Mouse (Mus musculus) midbrain, embryonic 10.5 days (tissue): ENCODE results near the gene Apobec2. TPM values are rescaled to one million over a fixed set of nuclear protein-coding genes. Genes with fewer than 3 reads are reported as not detected.

Experiments
- DNase-seq: peaks from one replicate; pipeline ENCODE4 v3.0.0-alpha.2; 2017; ENCODE audit warnings: low spot score
- H3K27ac ChIP-seq: fragments of 300-500 bp; sonication (generic); replicated peaks from 2 replicates; pipeline ENCODE4 v1.5.1; 2016; ENCODE audit warnings: mild to moderate bottlenecking
- H3K27me3 ChIP-seq: fragments of 300-500 bp; sonication (generic); 2 replicates; pipeline ENCODE4 v1.6.1; 2016; ENCODE audit warnings: low read depth, mild to moderate bottlenecking; ENCODE audit not compliant: poor library complexity, severe bottlenecking
- H3K36me3 ChIP-seq: fragments of 300-500 bp; sonication (generic); 2 replicates; pipeline ENCODE4 v1.6.1; 2016; ENCODE audit warnings: mild to moderate bottlenecking, moderate library complexity
- H3K4me1 ChIP-seq: fragments of 300-500 bp; sonication (generic); 2 replicates; pipeline ENCODE4 v1.6.1; 2016
- H3K4me3 ChIP-seq: fragments of 300-500 bp; sonication (generic); 2 replicates; pipeline ENCODE4 v1.5.1; 2016; ENCODE audit warnings: mild to moderate bottlenecking, moderate library complexity
- H3K9me3 ChIP-seq: fragments of 300-500 bp; sonication (generic); replicated peaks from 2 replicates; pipeline ENCODE4 v1.6.1; 2016; ENCODE audit warnings: mild to moderate bottlenecking
- WGBS: fragments of 180-500 bp; shearing (Covaris S2); methylation state at CpG from one replicate; pipeline ENCODE4 v1.1.7; 2016; 5-methylcytosine and 5-hydroxymethylcytosine counted together
- polyA plus RNA-seq: library from polyadenylated mRNA; unstranded; fragments of >200 nt; fragmentation: Nextera tagmentation; extraction: Ambion mirVana; gene quantifications from 2 replicates; pipeline ENCODE4 v1.2.1, GENCODE M21; 2016

Apobec2 gene
- polyA plus RNA-seq, 1 experiment from 2014 or later, result 1.1 TPM

DNA sequence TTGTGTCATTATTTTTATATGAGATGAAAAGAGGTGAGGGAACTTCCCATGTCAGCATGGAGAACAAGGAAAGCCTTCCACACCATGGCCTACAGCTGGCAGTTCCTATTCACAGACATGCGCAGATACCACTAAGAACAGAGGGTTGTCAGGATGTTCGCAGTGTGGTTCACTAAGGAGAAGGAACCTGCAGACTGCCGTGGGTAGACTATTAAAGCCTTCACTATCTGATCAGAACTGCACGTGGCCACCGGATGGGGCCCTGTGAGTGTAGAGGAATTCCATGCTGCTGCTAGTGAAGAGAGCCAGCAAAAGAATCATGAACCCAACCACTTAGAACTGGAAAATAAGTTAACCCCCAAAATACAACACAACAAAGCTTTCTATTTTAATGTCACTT, 43.3 kb downstream of the Apobec2 start:
- H3K27ac ChIP-seq, result no peak overlapping the region
- no peak for DNase-seq
- peaks cover 88% of the 10 kb centered on the region for H3K36me3 ChIP-seq
- no peak overlapping the region for H3K4me3 ChIP-seq
- H3K27me3 ChIP-seq, result no peaks in the 10 kb centered on the region
- H3K4me1 ChIP-seq, result no peaks in the 10 kb centered on the region
- 97% methylated on average over 5 of the region's 5 CpGs for WGBS
- no peaks in the 10 kb centered on the region for H3K9me3 ChIP-seq

DNA sequence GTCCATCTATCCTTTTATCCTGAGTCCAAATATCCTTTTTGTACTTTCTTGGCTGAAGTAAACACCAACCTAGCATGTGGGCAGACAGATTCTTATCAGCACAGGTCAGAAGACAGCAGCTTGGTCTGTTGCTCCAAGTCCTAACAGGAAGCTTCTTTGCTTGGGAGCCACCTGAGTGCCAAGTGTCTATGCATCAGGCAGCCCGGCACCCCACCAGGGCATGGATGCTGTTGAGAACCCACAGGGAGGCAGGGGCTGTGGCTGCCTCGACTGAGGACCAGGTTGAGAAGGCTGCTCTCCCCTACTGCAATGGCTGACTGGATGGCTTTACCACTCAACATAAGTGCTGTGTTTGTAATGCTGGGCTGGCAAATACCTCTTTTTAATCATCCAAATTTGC, 44.1 kb downstream of the Apobec2 start:
- no peak overlapping the region for H3K27ac ChIP-seq
- no peaks in the 10 kb centered on the region for H3K27me3 ChIP-seq
- WGBS, result 88% methylated on average over 2 of the region's 2 CpGs
- H3K9me3 ChIP-seq, result no peaks in the 10 kb centered on the region
- peaks cover 81% of the 10 kb centered on the region for H3K36me3 ChIP-seq
- DNase-seq, result no peak
- no peak overlapping the region for H3K4me3 ChIP-seq
- H3K4me1 ChIP-seq, result no peaks in the 10 kb centered on the region

DNA sequence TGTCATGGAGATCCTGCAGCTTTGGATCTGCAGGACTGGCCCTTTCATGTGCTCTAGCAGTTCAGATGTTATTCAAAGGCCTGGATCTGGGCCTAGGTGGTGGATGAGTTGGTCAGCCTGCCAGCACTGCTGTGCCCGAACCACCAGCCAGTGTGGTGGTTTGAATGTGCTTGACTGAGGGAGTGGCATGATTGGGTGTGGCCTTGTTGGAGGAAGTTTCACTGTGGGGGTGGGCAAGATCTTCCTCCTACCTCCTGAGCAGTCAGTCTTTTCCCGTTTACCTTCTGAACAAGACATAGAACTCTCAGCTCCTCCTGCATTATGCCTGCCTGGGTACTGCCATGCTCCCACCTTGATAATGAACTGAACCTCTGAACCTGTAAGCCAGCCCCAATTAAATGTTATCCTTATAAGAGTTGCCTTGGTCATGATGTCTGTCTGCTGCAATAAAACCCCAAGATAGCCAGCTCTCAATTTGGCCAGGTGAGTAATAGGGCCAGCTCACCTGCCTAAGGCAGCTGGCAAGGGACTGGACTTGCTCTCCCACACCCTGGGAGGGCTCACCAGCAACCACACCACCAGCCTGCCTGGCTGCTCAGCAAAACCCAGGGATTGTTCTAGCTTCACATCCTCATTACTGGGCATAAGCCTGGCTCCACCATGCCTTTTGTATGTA, 46.8 kb downstream of the Apobec2 start:
- Histone ChIP-seq H3K27me3 (no peaks in the 10 kb centered on the region), H3K9me3 (no peaks in the 10 kb centered on the region), H3K4me1 (no peaks in the 10 kb centered on the region), H3K27ac (no peak overlapping the region), H3K4me3 (no peak overlapping the region), H3K36me3 (peaks cover 53% of the 10 kb centered on the region)
- no peak for DNase-seq
- 94% methylated on average over 2 of the region's 2 CpGs for WGBS

DNA sequence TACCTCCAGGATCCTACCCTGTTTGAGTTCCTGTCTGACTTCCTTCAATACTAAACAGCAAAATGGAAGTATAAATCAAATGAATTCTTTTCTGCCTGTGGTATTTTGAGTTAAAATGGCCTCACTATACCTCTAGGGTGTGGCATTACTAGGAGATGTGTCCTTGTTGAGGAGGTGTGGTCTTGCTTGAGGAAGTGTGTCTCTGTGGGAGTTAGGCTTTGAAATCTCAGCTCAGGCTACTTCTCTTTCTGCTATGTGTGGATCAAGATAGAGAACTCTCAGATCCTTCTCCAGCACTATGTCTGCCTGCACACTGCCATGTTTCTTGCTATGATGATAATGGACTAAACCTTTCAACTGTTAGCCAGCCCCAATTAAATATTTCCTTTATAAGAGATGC, 53.7 kb downstream of the Apobec2 start:
- H3K27ac ChIP-seq, result no peak overlapping the region
- no peak overlapping the region for H3K4me3 ChIP-seq
- no peaks in the 10 kb centered on the region for H3K9me3 ChIP-seq
- no peaks in the 10 kb centered on the region for H3K36me3 ChIP-seq
- no peaks in the 10 kb centered on the region for H3K27me3 ChIP-seq
- no peaks in the 10 kb centered on the region for H3K4me1 ChIP-seq
- DNase-seq, result no peak

DNA sequence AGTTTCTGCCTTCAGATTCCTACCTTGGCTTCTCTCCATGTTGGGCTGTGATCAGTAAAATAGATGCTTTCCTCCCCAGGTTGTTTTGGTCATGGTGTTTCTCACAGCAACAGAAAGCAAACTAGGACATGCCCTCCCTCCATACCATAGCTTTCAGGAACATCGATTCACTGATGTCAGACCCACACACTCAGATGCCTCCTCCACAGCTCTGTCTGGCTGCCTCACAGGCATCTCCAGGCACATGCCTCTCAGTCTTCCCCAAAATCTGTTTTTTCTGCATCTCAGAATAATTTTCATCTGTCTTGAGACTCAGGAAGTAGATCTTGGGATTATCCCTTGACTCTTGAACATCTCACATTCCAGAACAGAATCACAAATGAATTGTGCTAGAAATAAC, 56.6 kb downstream of the Apobec2 start:
- Histone ChIP-seq H3K27ac (no peak overlapping the region), H3K36me3 (no peaks in the 10 kb centered on the region), H3K4me3 (no peak overlapping the region), H3K4me1 (no peaks in the 10 kb centered on the region), H3K27me3 (no peaks in the 10 kb centered on the region), H3K9me3 (no peaks in the 10 kb centered on the region)
- DNase-seq, result no peak
- 90% methylated on average over 1 of the region's 1 CpGs for WGBS

DNA sequence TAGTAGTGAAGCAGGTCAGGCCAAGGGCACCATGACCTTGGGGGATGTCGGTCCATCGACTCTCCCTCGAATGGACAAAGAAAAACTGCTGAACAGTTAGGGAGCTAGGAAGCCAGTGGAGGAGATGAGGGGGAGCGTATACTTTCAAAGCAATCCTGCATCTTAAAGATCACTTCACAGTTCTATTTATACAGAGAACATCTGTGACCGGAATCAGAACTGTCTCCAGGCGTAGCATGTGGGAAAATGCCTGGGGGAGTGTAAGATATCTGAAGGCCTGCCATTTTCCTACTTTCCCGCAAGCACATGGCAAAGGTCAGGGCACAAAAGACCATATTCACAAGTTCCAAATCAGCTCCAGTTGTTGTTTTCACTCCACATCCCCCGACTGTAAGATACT, 59.7 kb downstream of the Apobec2 start:
- no peak for DNase-seq
- Histone ChIP-seq H3K4me1 (no peaks in the 10 kb centered on the region), H3K36me3 (no peaks in the 10 kb centered on the region), H3K27me3 (no peaks in the 10 kb centered on the region), H3K27ac (no peak overlapping the region), H3K4me3 (no peak overlapping the region), H3K9me3 (no peaks in the 10 kb centered on the region)
- 81% methylated on average over 8 of the region's 8 CpGs for WGBS

DNA sequence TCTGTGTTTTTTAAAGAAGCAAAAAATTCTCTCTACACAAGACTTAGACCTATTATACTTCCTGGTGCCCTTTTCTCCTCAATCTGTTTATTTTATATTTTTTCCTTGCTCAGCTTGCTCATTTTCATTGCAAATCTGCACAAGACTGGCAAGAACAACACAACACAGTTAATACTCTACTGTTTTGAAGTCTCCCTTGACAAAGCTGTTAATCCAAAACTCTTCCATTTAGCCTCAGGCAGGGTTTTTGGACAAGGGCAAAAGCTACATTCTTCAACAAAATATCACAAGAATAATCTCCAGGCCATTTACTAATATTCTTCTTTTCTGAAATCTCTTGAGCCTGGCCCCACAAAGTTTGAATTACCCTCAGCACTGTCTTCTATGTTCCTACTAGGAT, 61.1 kb downstream of the Apobec2 start:
- no peak for DNase-seq
- Histone ChIP-seq H3K4me1 (no peaks in the 10 kb centered on the region), H3K36me3 (no peaks in the 10 kb centered on the region)

More for the DNA sequence above, 61.1 kb downstream of the Apobec2 start:
- H3K4me3 ChIP-seq, result no peak overlapping the region
- H3K27ac ChIP-seq, result no peak overlapping the region
- no peaks in the 10 kb centered on the region for H3K27me3 ChIP-seq
- H3K9me3 ChIP-seq, result no peaks in the 10 kb centered on the region

Other genes with a start within 250 kb of the Apobec2 start
- gene Trem1, start 200.2 kb downstream of the Apobec2 start, polyA plus RNA-seq, result not detected in 2 replicates
- gene Trem3, start 185.2 kb downstream of the Apobec2 start, polyA plus RNA-seq, result not detected in 2 replicates
- 0.20 and 0.32 TPM in 2 replicates for gene Treml4, start 168.6 kb downstream of the Apobec2 start, polyA plus RNA-seq
- gene Treml2, start 133.4 kb downstream of the Apobec2 start, polyA plus RNA-seq, result 0.24 and 0.53 TPM in 2 replicates
- gene B430306N03Rik, start 116.8 kb downstream of the Apobec2 start, polyA plus RNA-seq, result 0.06 TPM in 1 of 2 replicates, not detected in the other
- gene Trem2, start 86.5 kb downstream of the Apobec2 start, polyA plus RNA-seq, result 1.7 and 2.3 TPM in 2 replicates
- gene Treml1, start 73.0 kb downstream of the Apobec2 start, polyA plus RNA-seq, result 2.0 and 2.7 TPM in 2 replicates
- gene Nfya, start 23.0 kb downstream of the Apobec2 start, polyA plus RNA-seq, result 15.8 and 16.3 TPM in 2 replicates
- 102 and 113 TPM in 2 replicates for gene Oard1, start 22.9 kb downstream of the Apobec2 start, polyA plus RNA-seq
- 0.43 TPM in 1 of 2 replicates, not detected in the other for gene Tspo2, start 18.6 kb upstream of the Apobec2 start, polyA plus RNA-seq
- 0.21 TPM in 1 of 2 replicates, not detected in the other for gene Unc5cl, start 22.0 kb upstream of the Apobec2 start, polyA plus RNA-seq